Mouse (Mus musculus) neutrophil, adult 5-6 weeks (primary cell): ENCODE data around the gene Rpp25. TPM values are rescaled to one million over a fixed set of nuclear protein-coding genes. Genes with fewer than 3 reads are reported as not detected.

Source experiments
- ATAC-seq: fragments of 151-379, 151-347 bp; 2 replicates; pipeline ENCODE4 v1.8.0; 2017; ENCODE audit warnings: mild to moderate bottlenecking, moderate TSS enrichment; ENCODE audit not compliant: insufficient number of reproducible peaks, poor library complexity, low FRiP score, severe bottlenecking; ENCODE audit errors: extremely low read depth
- total RNA-seq: library from RNA; stranded (forward); fragments of 200-1000 nt; gene quantifications from 2 replicates; pipeline ENCODE4 v1.2.3, GENCODE M21; 2017

Gene Rpp25
- total RNA-seq, 1 experiment from 2014 or later = not detected

DNA sequence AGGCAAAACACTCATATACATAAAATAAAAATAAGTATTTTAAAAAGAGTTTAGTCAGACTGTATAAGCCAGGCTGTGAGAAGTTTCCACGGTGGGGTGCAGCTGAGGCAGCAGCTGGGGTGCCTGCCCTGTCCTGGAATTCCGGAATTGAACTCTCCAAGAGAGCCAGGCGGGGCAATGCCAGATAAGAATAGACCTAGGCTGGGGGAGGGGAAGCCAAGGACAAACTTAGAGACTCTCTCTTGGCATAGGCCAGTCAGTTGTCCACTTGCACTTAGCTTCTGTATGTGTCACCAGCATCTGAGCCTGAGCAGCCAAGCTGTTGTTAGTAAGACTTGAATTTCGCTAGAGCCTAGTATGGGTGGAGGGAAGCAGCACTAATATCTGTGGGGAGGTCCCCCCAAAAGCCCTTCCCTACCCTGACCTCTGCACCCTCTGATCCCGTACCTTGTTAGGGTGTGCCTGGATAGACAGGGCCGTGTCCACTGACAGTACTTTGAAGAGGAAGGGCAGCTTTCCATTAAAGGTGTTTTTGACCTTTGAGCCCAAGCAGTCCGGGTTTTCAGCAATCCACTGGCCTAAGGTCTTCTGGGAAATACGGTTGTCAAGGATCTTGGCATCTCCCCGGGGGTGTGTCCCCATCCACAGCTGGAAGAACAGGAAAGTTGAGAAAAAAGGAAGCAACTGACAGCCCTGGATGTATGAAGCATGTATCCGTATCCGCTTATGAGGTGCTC, 46.5 kb downstream of the Rpp25 start:
- ATAC-seq = no peak

DNA sequence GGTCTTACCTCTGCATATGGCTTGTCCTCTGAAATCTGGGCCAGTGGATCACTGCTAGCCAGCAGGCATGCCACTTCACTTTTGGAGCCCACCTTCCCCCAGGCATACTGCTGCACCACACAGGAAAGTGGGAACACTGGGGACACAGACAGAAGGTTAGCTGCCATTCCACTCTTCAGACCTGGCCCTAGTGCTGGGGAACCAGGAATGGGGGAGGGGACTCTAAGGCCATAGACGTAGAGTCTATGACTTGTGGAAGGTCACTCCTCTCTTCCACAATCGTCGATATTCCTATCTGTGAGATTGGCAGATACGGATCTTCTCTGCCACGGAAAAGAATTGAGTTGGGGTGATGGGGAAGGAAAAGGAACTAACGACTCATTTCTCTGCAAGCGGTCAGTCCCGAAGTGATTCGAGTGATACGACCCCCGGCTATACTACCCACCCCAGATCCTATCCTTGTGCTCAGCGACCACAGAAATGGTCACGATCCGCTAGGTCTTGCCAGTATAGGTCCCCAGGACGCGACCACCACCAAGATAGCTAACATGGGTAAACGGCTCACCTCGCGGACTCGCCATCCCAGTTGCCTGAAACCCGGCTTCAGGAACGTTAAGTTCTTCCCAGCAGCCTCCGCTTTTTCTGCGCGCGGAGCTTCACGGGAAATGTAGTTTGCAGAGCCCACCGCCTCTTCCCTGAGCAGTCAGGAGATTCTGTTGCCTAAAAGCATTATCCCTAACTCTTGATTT, 48.5 kb downstream of the Rpp25 start, which contains the start of gene Mpi:
Gene Mpi (minus strand): TSS at position 625 of the 749 bp plus-strand sequence.
- no peak for ATAC-seq

DNA sequence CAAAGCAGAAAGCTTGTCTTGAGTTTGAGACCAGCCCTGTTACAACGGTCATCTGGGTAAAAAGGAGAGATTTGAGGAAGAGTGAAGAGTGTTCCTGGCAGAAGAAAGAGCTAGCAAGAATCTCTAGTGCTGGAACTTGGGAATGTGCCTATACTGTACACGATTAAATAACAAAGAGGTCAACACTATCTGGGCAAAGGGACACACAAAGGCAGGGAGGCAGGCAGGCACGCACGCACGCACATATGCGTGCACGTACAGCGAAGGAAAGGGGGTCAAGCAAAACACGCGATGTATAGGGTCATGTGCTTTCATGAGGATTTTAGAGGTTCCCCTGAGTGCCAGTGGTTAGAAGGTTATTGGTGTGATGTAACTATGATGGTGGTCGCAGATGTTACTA, 49.3 kb downstream of the Rpp25 start:
- ATAC-seq = no peak

DNA sequence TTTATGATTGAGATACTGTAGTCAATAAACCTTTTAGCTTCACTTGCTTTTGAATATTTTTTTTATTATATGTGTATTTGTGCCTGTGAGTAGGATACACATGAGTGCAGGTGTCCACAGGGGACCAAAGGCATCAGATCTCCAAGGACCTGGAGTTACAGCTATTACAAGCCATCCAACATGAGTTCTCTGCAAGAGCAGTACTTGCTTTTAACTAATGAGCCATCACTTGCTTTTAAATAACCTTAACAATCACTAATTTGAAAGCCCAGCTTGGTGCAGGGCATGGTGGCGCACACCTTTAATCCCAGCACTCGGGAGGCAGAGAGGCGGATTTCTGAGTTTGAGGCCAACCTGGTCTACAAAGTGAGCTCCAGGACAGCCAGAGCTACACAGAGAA, 50.9 kb downstream of the Rpp25 start:
- ATAC-seq = no peak

Other genes with a start within 250 kb of the Rpp25 start
- gene 1700017B05Rik, start 241.4 kb upstream of the Rpp25 start, total RNA-seq = 17.3 and 18.4 TPM in 2 replicates
- 63.6 and 70.3 TPM in 2 replicates for gene Ppcdc, start 63.9 kb upstream of the Rpp25 start, total RNA-seq
- gene Scamp5, start 36.0 kb upstream of the Rpp25 start, total RNA-seq = not detected in 2 replicates
- 31.7 and 34.9 TPM in 2 replicates for gene Cox5a, start 17.2 kb downstream of the Rpp25 start, total RNA-seq
- 13.8 and 15.0 TPM in 2 replicates for gene Fam219b, start 33.5 kb downstream of the Rpp25 start, total RNA-seq
- 8.1 and 11.9 TPM in 2 replicates for gene Mpi, start 48.7 kb downstream of the Rpp25 start, total RNA-seq
- 28.9 and 34.9 TPM in 2 replicates for gene Scamp2, start 56.9 kb downstream of the Rpp25 start, total RNA-seq
- gene Ulk3, start 85.4 kb downstream of the Rpp25 start, total RNA-seq = 34.4 and 39.3 TPM in 2 replicates
- not detected in 2 replicates for gene Cplx3, start 102.3 kb downstream of the Rpp25 start, total RNA-seq
- 0.93 and 2.0 TPM in 2 replicates for gene Lman1l, start 116.7 kb downstream of the Rpp25 start, total RNA-seq
- 499 and 556 TPM in 2 replicates for gene Csk, start 149.6 kb downstream of the Rpp25 start, total RNA-seq
- gene Cyp1a2, start 179.7 kb downstream of the Rpp25 start, total RNA-seq = not detected in 2 replicates
- not detected in 2 replicates for gene Cyp1a1, start 183.9 kb downstream of the Rpp25 start, total RNA-seq
- gene Edc3, start 204.5 kb downstream of the Rpp25 start, total RNA-seq = 4.5 and 5.8 TPM in 2 replicates